Mouse (Mus musculus) layer of hippocampus, adult 2 months (tissue): ENCODE measurements around the gene Myo15b. TPM values are rescaled to one million over a fixed set of nuclear protein-coding genes. Genes with fewer than 3 reads are reported as not detected.

Experiments used
- DNase-seq, 2 experiments: peaks; one replicate each; pipeline ENCODE4 v3.0.0; 2022; ENCODE audit warnings: low spot score in 2 of 2
- H3K27ac ChIP-seq: fragments of 200-600 bp; 2 replicates; pipeline ENCODE4 v1.8.1; 2022
- H3K4me3 ChIP-seq: fragments of 200-600 bp; 2 replicates; pipeline ENCODE4 v1.8.1; 2022; ENCODE audit warnings: mild to moderate bottlenecking
- CTCF ChIP-seq: fragments of 200-600 bp; conservative IDR thresholded peaks from 2 replicates; pipeline ENCODE4 v1.8.1; 2022; ENCODE audit warnings: antibody characterized with exemption, mild to moderate bottlenecking, moderate library complexity
- long read RNA-seq, 2 experiments: library from polyadenylated mRNA; stranded (forward); transcript quantifications; one replicate each; pipeline ENCODE4 v2.0.0; 2021; ENCODE audit warnings: borderline mapping rate in 2 of 2
- total RNA-seq, 2 experiments: library from RNA; stranded (reverse); gene quantifications; 2 replicates each; pipeline ENCODE4 v1.2.3; 2021

The Myo15b gene
- under 1 TPM; 0.22 to 0.41 TPM for total RNA-seq
- long read RNA-seq, experiment 1, result 0 reads
- long read RNA-seq, experiment 2, partial matches to known transcripts, result 1 of 1 reads
- long read RNA-seq, experiment 2, other reads (novel, unspliced or antisense), result 0 of 1 reads

GRCm38 (mm10) chr11:115858354-115858753 is at the start of gene Myo15b:
Gene Myo15b, plus strand, starts transcription at chr11:115858406.
- no peak for TF ChIP-seq CTCF
- no peak for DNase-seq
- Histone ChIP-seq H3K27ac (no peak within 1 kb of the TSS), H3K4me3 (peak within 1 kb of the TSS; percentile 32; the same call in 1 of the 2 replicates)

GRCm38 (mm10) chr11:115808696-115809310 is 49.4 kb upstream of the Myo15b start:
- no peak for DNase-seq
- peak overlapping the region; percentile 11; the same call in 1 of the 2 replicates for H3K4me3 ChIP-seq
- no peak for TF ChIP-seq CTCF
- peak overlapping the region; percentile 86 for H3K27ac ChIP-seq

GRCm38 (mm10) chr11:115809311-115809781 is 48.9 kb upstream of the Myo15b start:
- DNase-seq, result no peak
- peak; percentile 25 for TF ChIP-seq CTCF
- Histone ChIP-seq H3K27ac (peak overlapping the region; percentile 86), H3K4me3 (peak overlapping the region; percentile 26; the same call in 1 of the 2 replicates)

GRCm38 (mm10) chr11:115810377-115810776 is 47.8 kb upstream of the Myo15b start:
- peak overlapping the region; percentile 84 for H3K4me3 ChIP-seq
- H3K27ac ChIP-seq, result peak overlapping the region; percentile 86
- DNase-seq, result no peak
- TF ChIP-seq CTCF, result no peak

GRCm38 (mm10) chr11:115811381-115812093 is 46.7 kb upstream of the Myo15b start:
- peak overlapping the region; percentile 86 for H3K27ac ChIP-seq
- no peak for DNase-seq
- no peak for TF ChIP-seq CTCF
- peak overlapping the region; percentile 84 for H3K4me3 ChIP-seq

- Histone ChIP-seq H3K27ac (peak overlapping the region; percentile 86), H3K4me3 (peak overlapping the region; percentile 84)
- DNase-seq, result no peak
- TF ChIP-seq CTCF, result no peak
Observed at GRCm38 (mm10) chr11:115812095-115812494, 46.1 kb upstream of the Myo15b start.

GRCm38 (mm10) chr11:115812533-115813420 is 45.4 kb upstream of the Myo15b start:
- peak overlapping the region; percentile 84 for H3K4me3 ChIP-seq
- DNase-seq, result no peak
- TF ChIP-seq CTCF, result no peak
- H3K27ac ChIP-seq, result peak overlapping the region; percentile 86

- H3K4me3 ChIP-seq, result peak within 1 kb of the TSS; percentile 84
- TF ChIP-seq CTCF, result peak; percentile 91
- peak; percentile 87 to 89 for DNase-seq
- peak within 1 kb of the TSS; percentile 86 for H3K27ac ChIP-seq
Observed at GRCm38 (mm10) chr11:115813507-115814296, 44.5 kb upstream of the Myo15b start, which contains the start of gene Caskin2. Gene Caskin2, minus strand, starts transcription at chr11:115813639.

- Histone ChIP-seq H3K4me3 (peak within 1 kb of the TSS; percentile 84), H3K27ac (peak within 1 kb of the TSS; percentile 86)
- peak; percentile 32; the same call in 1 of the 2 replicates for TF ChIP-seq CTCF
- DNase-seq, result peak; percentile 80 to 92
Observed at GRCm38 (mm10) chr11:115814605-115815450, 43.4 kb upstream of the Myo15b start, which contains the start of gene Tsen54. Gene Tsen54, plus strand, starts transcription at chr11:115814724.

GRCm38 (mm10) chr11:115817331-115817730 is 40.9 kb upstream of the Myo15b start:
- no peak for DNase-seq
- TF ChIP-seq CTCF, result peak; percentile 56
- Histone ChIP-seq H3K27ac (no peak overlapping the region), H3K4me3 (no peak overlapping the region)
